Mouse (Mus musculus): ENCODE results near the gene Mlf2. TPM values are rescaled to one million over a fixed set of nuclear protein-coding genes. Genes with fewer than 3 reads are reported as not detected.

Gene Mlf2
- polyA plus RNA-seq, 1 experiment from 2014 or later, result 380 TPM

Other genes with a start within 250 kb of the Mlf2 start
- gene Emg1, start 219.2 kb upstream of the Mlf2 start, polyA plus RNA-seq (2015; fragmentation: Nextera tagmentation; extraction: Ambion mirVana), result 202 and 219 TPM in 2 replicates
- gene Phb2, start 219.1 kb upstream of the Mlf2 start, polyA plus RNA-seq (2015; fragmentation: Nextera tagmentation; extraction: Ambion mirVana), result 403 and 405 TPM in 2 replicates
- gene Ptpn6, start 192.7 kb upstream of the Mlf2 start, polyA plus RNA-seq (2015; fragmentation: Nextera tagmentation; extraction: Ambion mirVana), result 13.8 and 16.4 TPM in 2 replicates
- gene Grcc10, start 190.0 kb upstream of the Mlf2 start, polyA plus RNA-seq (2015; fragmentation: Nextera tagmentation; extraction: Ambion mirVana), result 527 and 541 TPM in 2 replicates
- 0.14 TPM in 1 of 2 replicates, not detected in the other for gene Gm45234, start 175.4 kb upstream of the Mlf2 start, polyA plus RNA-seq (2015; fragmentation: Nextera tagmentation; extraction: Ambion mirVana)
- gene Atn1, start 174.9 kb upstream of the Mlf2 start, polyA plus RNA-seq (2015; fragmentation: Nextera tagmentation; extraction: Ambion mirVana), result 16.4 and 20.2 TPM in 2 replicates
- gene Eno2, start 161.7 kb upstream of the Mlf2 start, polyA plus RNA-seq (2015; fragmentation: Nextera tagmentation; extraction: Ambion mirVana), result 10.9 and 15.3 TPM in 2 replicates
- gene Lrrc23, start 151.7 kb upstream of the Mlf2 start, polyA plus RNA-seq (2015; fragmentation: Nextera tagmentation; extraction: Ambion mirVana), result 1.0 and 1.2 TPM in 2 replicates
- 20.9 and 21.5 TPM in 2 replicates for gene Spsb2, start 122.7 kb upstream of the Mlf2 start, polyA plus RNA-seq (2015; fragmentation: Nextera tagmentation; extraction: Ambion mirVana)
- 851 and 866 TPM in 2 replicates for gene Tpi1, start 117.1 kb upstream of the Mlf2 start, polyA plus RNA-seq (2015; fragmentation: Nextera tagmentation; extraction: Ambion mirVana)
- gene Usp5, start 101.9 kb upstream of the Mlf2 start, polyA plus RNA-seq (2015; fragmentation: Nextera tagmentation; extraction: Ambion mirVana), result 174 TPM in 2 replicates
- 187 and 193 TPM in 2 replicates for gene Cdca3, start 101.8 kb upstream of the Mlf2 start, polyA plus RNA-seq (2015; fragmentation: Nextera tagmentation; extraction: Ambion mirVana)
- 1.7 and 1.8 TPM in 2 replicates for gene Gnb3, start 91.1 kb upstream of the Mlf2 start, polyA plus RNA-seq (2015; fragmentation: Nextera tagmentation; extraction: Ambion mirVana)
- gene P3h3, start 73.6 kb upstream of the Mlf2 start, polyA plus RNA-seq (2015; fragmentation: Nextera tagmentation; extraction: Ambion mirVana), result 10.4 and 19.3 TPM in 2 replicates
- 1.1 and 1.4 TPM in 2 replicates for gene Gpr162, start 67.4 kb upstream of the Mlf2 start, polyA plus RNA-seq (2015; fragmentation: Nextera tagmentation; extraction: Ambion mirVana)
- gene Cd4, start 43.2 kb upstream of the Mlf2 start, polyA plus RNA-seq (2015; fragmentation: Nextera tagmentation; extraction: Ambion mirVana), result 0.10 and 0.28 TPM in 2 replicates
- gene Lag3, start 19.7 kb upstream of the Mlf2 start, polyA plus RNA-seq (2015; fragmentation: Nextera tagmentation; extraction: Ambion mirVana), result 1.3 and 2.6 TPM in 2 replicates
- 269 and 274 TPM in 2 replicates for gene Ptms, start 11.3 kb upstream of the Mlf2 start, polyA plus RNA-seq (2015; fragmentation: Nextera tagmentation; extraction: Ambion mirVana)
- 178 and 179 TPM in 2 replicates for gene Cops7a, start 34.2 kb downstream of the Mlf2 start, polyA plus RNA-seq (2015; fragmentation: Nextera tagmentation; extraction: Ambion mirVana)
- gene Pianp, start 65.3 kb downstream of the Mlf2 start, polyA plus RNA-seq (2015; fragmentation: Nextera tagmentation; extraction: Ambion mirVana), result 2.1 and 2.3 TPM in 2 replicates
- 13.7 and 14.7 TPM in 2 replicates for gene Zfp384, start 77.8 kb downstream of the Mlf2 start, polyA plus RNA-seq (2015; fragmentation: Nextera tagmentation; extraction: Ambion mirVana)
- 152 and 158 TPM in 2 replicates for gene Ing4, start 108.4 kb downstream of the Mlf2 start, polyA plus RNA-seq (2015; fragmentation: Nextera tagmentation; extraction: Ambion mirVana)
- 16.3 and 20.4 TPM in 2 replicates for gene Acrbp, start 118.3 kb downstream of the Mlf2 start, polyA plus RNA-seq (2015; fragmentation: Nextera tagmentation; extraction: Ambion mirVana)
- gene Lpar5, start 136.5 kb downstream of the Mlf2 start, polyA plus RNA-seq (2015; fragmentation: Nextera tagmentation; extraction: Ambion mirVana), result 0.30 and 0.60 TPM in 2 replicates
- 72.0 and 80.4 TPM in 2 replicates for gene Chd4, start 164.6 kb downstream of the Mlf2 start, polyA plus RNA-seq (2015; fragmentation: Nextera tagmentation; extraction: Ambion mirVana)
- 68.6 and 69.3 TPM in 2 replicates for gene Nop2, start 200.5 kb downstream of the Mlf2 start, polyA plus RNA-seq (2015; fragmentation: Nextera tagmentation; extraction: Ambion mirVana)
- 7.9 and 8.7 TPM in 2 replicates for gene Iffo1, start 213.9 kb downstream of the Mlf2 start, polyA plus RNA-seq (2015; fragmentation: Nextera tagmentation; extraction: Ambion mirVana)
- gene Gapdh, start 235.1 kb downstream of the Mlf2 start, polyA plus RNA-seq (2015; fragmentation: Nextera tagmentation; extraction: Ambion mirVana), result 2,036 and 2,102 TPM in 2 replicates